Mouse (Mus musculus) stomach, postnatal 0 days (tissue): ENCODE results near the gene Unc5cl. TPM values are rescaled to one million over a fixed set of nuclear protein-coding genes. Genes with fewer than 3 reads are reported as not detected.
"Not testable (repeated sequence)": the region's sequence is repeated elsewhere in the genome, so short reads cannot be mapped to it uniquely, and the experiment has no call there.

Experiments
- ATAC-seq: fragments of 200-750 bp; cut with Nextera tagmentation; 2 replicates; pipeline ENCODE4 v1.8.0; 2017; ENCODE audit not compliant: low FRiP score, low TSS enrichment
- DNase-seq: peaks from one replicate; pipeline ENCODE4 v3.0.0-alpha.2; 2016; ENCODE audit warnings: low spot score
- H3K27ac ChIP-seq: fragments of 300-500 bp; sonication (generic); replicated peaks from 2 replicates; pipeline ENCODE4 v1.5.1; 2014; ENCODE audit warnings: mild to moderate bottlenecking, control low read depth
- H3K27me3 ChIP-seq: fragments of 300-500 bp; sonication (generic); 2 replicates; pipeline ENCODE4 v1.6.1; 2014; ENCODE audit warnings: low read length; ENCODE audit not compliant: control insufficient read depth, insufficient read depth
- H3K36me3 ChIP-seq: fragments of 300-500 bp; sonication (generic); 2 replicates; pipeline ENCODE4 v1.6.1; 2014; ENCODE audit warnings: low read length, mixed read lengths; ENCODE audit not compliant: control insufficient read depth, insufficient read depth
- H3K4me1 ChIP-seq: fragments of 300-500 bp; sonication (generic); replicated peaks from 2 replicates; pipeline ENCODE4 v1.6.1; 2014; ENCODE audit warnings: antibody characterized with exemption; ENCODE audit not compliant: control insufficient read depth, insufficient read depth
- H3K4me2 ChIP-seq: fragments of 300-500 bp; sonication (generic); replicated peaks from 2 replicates; pipeline ENCODE4 v1.6.1; 2014; ENCODE audit warnings: low read depth, mild to moderate bottlenecking, control low read depth, moderate library complexity
- H3K4me3 ChIP-seq: fragments of 300-500 bp; sonication (generic); 2 replicates; pipeline ENCODE4 v1.5.1; 2014; ENCODE audit warnings: low read depth, low read length, control low read depth
- H3K9ac ChIP-seq: fragments of 300-500 bp; sonication (generic); 2 replicates; pipeline ENCODE4 v1.6.1; 2014; ENCODE audit warnings: mild to moderate bottlenecking, low read length, control low read depth, mixed read lengths
- H3K9me3 ChIP-seq: fragments of 300-500 bp; sonication (generic); 2 replicates; pipeline ENCODE4 v1.6.1; 2016; ENCODE audit warnings: low read length; ENCODE audit not compliant: control insufficient read depth
- CTCF ChIP-seq: IDR thresholded peaks from 2 replicates; pipeline ENCODE4 v1.5.1; 2016; ENCODE audit warnings: antibody characterized with exemption, low read depth, mild to moderate bottlenecking, moderate library complexity
- EP300 ChIP-seq: optimal IDR thresholded peaks from 2 replicates; pipeline ENCODE3; 2016; ENCODE audit warnings: antibody characterized with exemption
- WGBS: fragments of 180-500 bp; shearing (Covaris S2); extraction: QIAGEN DNeasy Blood & Tissue Kit; methylation state at CpG from one replicate; pipeline ENCODE4 v1.1.7; 2014; 5-methylcytosine and 5-hydroxymethylcytosine counted together
- polyA plus RNA-seq: library from polyadenylated mRNA; unstranded; fragments of >200 nt; fragmentation: Nextera tagmentation; extraction: Ambion mirVana; gene quantifications from 2 replicates; pipeline ENCODE4 v1.2.1, GENCODE M21; 2015

Gene Unc5cl
- polyA plus RNA-seq, 1 experiment from 2014 or later = 3.5 TPM

- H3K9ac ChIP-seq = no peak overlapping the region
- ATAC-seq = peak; percentile 53; the same call in 1 of the 2 replicates
These were observed 12.2 kb downstream of the Unc5cl start for GRCm38 (mm10) chr17:48466769-48467394.

GRCm38 (mm10) chr17:48467395-48468231, 12.9 kb downstream of the Unc5cl start:
- H3K4me2 ChIP-seq = peak overlapping the region; percentile 20; the same call in 1 of the 2 replicates
- H3K27me3 ChIP-seq = no peaks in the 10 kb centered on the region
- H3K4me3 ChIP-seq = no peak overlapping the region
- ATAC-seq (peak; percentile 74), DNase-seq (peak; percentile 81)
- H3K36me3 ChIP-seq = no peaks in the 10 kb centered on the region
- TF ChIP-seq EP300 (no peak), CTCF (peak; percentile 96)
- H3K9ac ChIP-seq = no peak overlapping the region
- H3K9me3 ChIP-seq = no peaks in the 10 kb centered on the region
- H3K4me1 ChIP-seq = no peaks in the 10 kb centered on the region
- WGBS = 9% methylated on average over 22 of the region's 22 CpGs
- H3K27ac ChIP-seq = no peak overlapping the region

More at GRCm38 (mm10) chr17:48466769-48467394, 12.2 kb downstream of the Unc5cl start:
- Histone ChIP-seq H3K27me3 (no peaks in the 10 kb centered on the region), H3K27ac (no peak overlapping the region), H3K4me1 (no peaks in the 10 kb centered on the region), H3K9me3 (no peaks in the 10 kb centered on the region), H3K36me3 (no peaks in the 10 kb centered on the region), H3K4me3 (no peak overlapping the region), H3K4me2 (0 out of 2 replicates have a peak overlapping the region, but pooled peaks have one; percentile 20)
- 30% methylated on average over 22 of the region's 22 CpGs for WGBS
- TF ChIP-seq CTCF = no peak
- TF ChIP-seq EP300 = no peak
- no peak for DNase-seq

- not testable (repeated sequence) for ATAC-seq
- WGBS = 85% methylated on average over 6 of the region's 6 CpGs
These were observed 19.6 kb downstream of the Unc5cl start for GRCm38 (mm10) chr17:48474282-48474681.

GRCm38 (mm10) chr17:48475444-48475843, 20.7 kb downstream of the Unc5cl start:
- Histone ChIP-seq H3K4me1 (no peaks in the 10 kb centered on the region), H3K36me3 (no peaks in the 10 kb centered on the region), H3K4me3 (no peak overlapping the region), H3K9ac (no peak overlapping the region), H3K27me3 (no peaks in the 10 kb centered on the region), H3K4me2 (no peak overlapping the region), H3K9me3 (no peaks in the 10 kb centered on the region), H3K27ac (no peak overlapping the region)
- no peak for TF ChIP-seq CTCF
- no peak for TF ChIP-seq EP300
- DNase-seq (no peak), ATAC-seq (no peak)
- 83% methylated on average over 8 of the region's 8 CpGs for WGBS

More at GRCm38 (mm10) chr17:48474282-48474681, 19.6 kb downstream of the Unc5cl start:
- H3K9me3 ChIP-seq, H3K9ac ChIP-seq, H3K27me3 ChIP-seq, DNase-seq, H3K4me3 ChIP-seq, H3K4me2 ChIP-seq, H3K27ac ChIP-seq, H3K36me3 ChIP-seq, H3K4me1 ChIP-seq: not testable (repeated sequence)

- no peak overlapping the region for H3K9ac ChIP-seq
- H3K4me3 ChIP-seq = no peak overlapping the region
- DNase-seq (no peak), ATAC-seq (no peak)
- H3K9me3 ChIP-seq = no peaks in the 10 kb centered on the region
- no peaks in the 10 kb centered on the region for H3K4me1 ChIP-seq
- no peaks in the 10 kb centered on the region for H3K36me3 ChIP-seq
- WGBS = 83% methylated on average over 10 of the region's 10 CpGs
- H3K27me3 ChIP-seq = no peaks in the 10 kb centered on the region
- H3K27ac ChIP-seq = no peak overlapping the region
- no peak overlapping the region for H3K4me2 ChIP-seq
- TF ChIP-seq CTCF (no peak), EP300 (no peak)
These were observed 25.3 kb downstream of the Unc5cl start for GRCm38 (mm10) chr17:48479952-48480351.

GRCm38 (mm10) chr17:48483764-48484163, 29.1 kb downstream of the Unc5cl start:
- Histone ChIP-seq H3K9me3 (no peaks in the 10 kb centered on the region), H3K9ac (no peak overlapping the region), H3K27me3 (no peaks in the 10 kb centered on the region), H3K4me1 (no peaks in the 10 kb centered on the region), H3K27ac (no peak overlapping the region), H3K4me3 (no peak overlapping the region), H3K4me2 (no peak overlapping the region), H3K36me3 (no peaks in the 10 kb centered on the region)
- DNase-seq = no peak
- no peak for ATAC-seq
- WGBS = 76% methylated on average over 5 of the region's 5 CpGs
- TF ChIP-seq EP300 (no peak), CTCF (no peak)
